Mouse (Mus musculus): ENCODE data around the gene Duox2. TPM values are rescaled to one million over a fixed set of nuclear protein-coding genes. Genes with fewer than 3 reads are reported as not detected.

Duox2 gene
- polyA plus RNA-seq, 1 experiment from 2014 or later = not detected

DNA sequence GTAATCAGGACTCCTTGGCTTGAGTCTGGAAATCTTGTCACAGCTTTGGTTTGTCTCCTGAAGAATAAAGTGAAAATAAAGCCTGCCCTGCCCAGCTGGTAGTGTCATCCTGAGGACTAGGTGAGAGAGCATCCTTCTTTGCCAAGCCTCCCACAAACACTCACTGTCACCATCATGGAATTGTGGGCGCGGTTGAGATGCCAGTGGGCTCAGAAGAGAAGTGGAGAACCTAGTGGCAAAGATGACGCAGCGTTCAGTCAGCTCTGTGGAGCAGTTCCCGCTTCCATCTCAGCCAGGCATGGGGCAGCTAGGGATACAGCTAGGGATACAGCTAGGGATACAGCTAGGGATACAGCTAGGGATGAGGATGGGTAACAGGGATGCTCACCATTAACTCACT lies 42.3 kb downstream of the Duox2 start:
- H3K36me3 ChIP-seq = no peaks in the 10 kb centered on the region
- H3K4me3 ChIP-seq = no peak overlapping the region
- WGBS = 95% methylated on average over 5 of the region's 5 CpGs
- no peak overlapping the region for H3K27ac ChIP-seq (replicated peaks)
- H3K9me3 ChIP-seq = no peaks in the 10 kb centered on the region
- no peaks in the 10 kb centered on the region for H3K27me3 ChIP-seq
- no peak overlapping the region for H3K9ac ChIP-seq
- H3K4me2 ChIP-seq = no peak overlapping the region
- H3K4me1 ChIP-seq (replicated peaks) = no peaks in the 10 kb centered on the region
- ATAC-seq (ENCODE audit: low read depth) = no peak

DNA sequence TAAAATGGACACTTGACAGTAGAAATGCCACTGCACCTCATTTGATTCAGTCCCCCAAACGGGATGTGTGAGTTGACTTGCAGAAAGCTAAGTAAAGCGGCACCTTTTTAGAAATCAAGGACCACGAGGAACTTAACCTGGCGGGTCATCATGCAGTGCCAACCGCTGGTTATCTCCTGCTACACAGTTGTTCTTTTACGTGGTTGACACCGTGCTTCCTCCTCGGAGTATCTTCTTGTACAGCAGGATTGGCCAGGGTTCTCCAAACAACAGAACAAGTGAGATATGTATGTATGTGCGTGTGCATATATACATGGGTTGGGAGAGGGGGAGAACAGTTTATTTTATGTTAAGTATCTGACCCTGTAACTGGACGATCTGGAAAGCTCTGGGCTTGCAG lies 50.5 kb downstream of the Duox2 start:
- H3K4me3 ChIP-seq = no peak overlapping the region
- no peak for ATAC-seq (ENCODE audit: low read depth)
- H3K9me3 ChIP-seq = no peaks in the 10 kb centered on the region
- H3K9ac ChIP-seq = no peak overlapping the region
- no peaks in the 10 kb centered on the region for H3K4me1 ChIP-seq (replicated peaks)
- no peaks in the 10 kb centered on the region for H3K27me3 ChIP-seq
- H3K27ac ChIP-seq (replicated peaks) = no peak overlapping the region
- H3K36me3 ChIP-seq = 0 out of 2 replicates have a peak, but pooled peaks cover 3% of the 10 kb centered on the region
- H3K4me2 ChIP-seq = no peak overlapping the region
- WGBS = 90% methylated on average over 10 of the region's 10 CpGs

DNA sequence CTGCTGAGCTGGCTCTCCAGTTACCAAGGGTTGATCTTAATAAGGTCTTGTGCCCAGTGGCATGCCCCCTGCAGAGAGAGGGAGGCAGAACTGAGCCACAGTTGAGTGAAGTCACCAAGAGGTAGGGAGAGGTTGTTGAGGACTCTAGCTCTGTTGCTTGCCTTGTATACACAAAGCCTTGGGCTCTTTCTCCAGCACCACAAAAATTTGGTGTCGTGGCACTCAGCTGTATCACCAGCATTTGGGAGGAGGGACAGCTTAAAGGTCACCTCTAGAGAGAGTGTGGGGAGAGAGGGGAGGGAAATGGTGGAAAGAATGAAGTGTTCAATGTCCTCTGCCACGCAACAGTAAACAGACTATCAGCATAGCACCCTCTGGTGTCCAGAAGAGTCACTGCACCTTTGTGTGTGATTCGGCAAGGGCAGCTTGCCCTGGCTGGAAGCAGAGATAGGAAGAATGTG lies 54.5 kb downstream of the Duox2 start:
- Histone ChIP-seq H3K4me3 (no peak overlapping the region), H3K9me3 (no peaks in the 10 kb centered on the region), H3K9ac (no peak overlapping the region), H3K27ac (replicated peaks) (no peak overlapping the region), H3K4me2 (no peak overlapping the region), H3K36me3 (no peaks in the 10 kb centered on the region), H3K27me3 (no peaks in the 10 kb centered on the region), H3K4me1 (replicated peaks) (no peaks in the 10 kb centered on the region)
- WGBS = 3% methylated on average over 3 of the region's 3 CpGs
- ATAC-seq (ENCODE audit: low read depth) = 0 out of 2 replicates have a peak, but pooled peaks have one; percentile 27

DNA sequence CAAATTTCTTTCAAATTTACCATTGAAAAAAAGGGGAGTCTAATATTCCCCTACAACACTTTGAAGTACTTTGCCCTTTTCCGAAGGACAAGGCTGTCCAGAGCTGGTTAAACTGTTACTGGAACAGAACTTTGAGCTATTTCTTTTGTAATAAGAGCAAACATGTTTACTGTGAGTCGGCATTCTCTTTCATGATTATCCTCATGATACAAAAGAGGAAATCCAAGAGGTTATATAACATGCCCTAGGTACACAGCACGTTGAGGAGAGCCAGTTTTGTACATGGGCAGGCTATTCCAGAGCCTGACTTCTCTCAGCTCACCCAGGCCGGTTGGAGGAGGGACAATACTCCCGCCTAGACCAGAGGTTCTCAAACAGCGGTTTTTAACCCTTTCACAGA lies 56.3 kb downstream of the Duox2 start:
- Histone ChIP-seq H3K4me1 (replicated peaks) (no peaks in the 10 kb centered on the region), H3K4me3 (no peak overlapping the region), H3K27ac (replicated peaks) (no peak overlapping the region), H3K27me3 (no peaks in the 10 kb centered on the region), H3K36me3 (no peaks in the 10 kb centered on the region), H3K9me3 (no peaks in the 10 kb centered on the region), H3K4me2 (no peak overlapping the region), H3K9ac (no peak overlapping the region)
- 77% methylated on average over 6 of the region's 6 CpGs for WGBS
- ATAC-seq (ENCODE audit: low read depth) = no peak

DNA sequence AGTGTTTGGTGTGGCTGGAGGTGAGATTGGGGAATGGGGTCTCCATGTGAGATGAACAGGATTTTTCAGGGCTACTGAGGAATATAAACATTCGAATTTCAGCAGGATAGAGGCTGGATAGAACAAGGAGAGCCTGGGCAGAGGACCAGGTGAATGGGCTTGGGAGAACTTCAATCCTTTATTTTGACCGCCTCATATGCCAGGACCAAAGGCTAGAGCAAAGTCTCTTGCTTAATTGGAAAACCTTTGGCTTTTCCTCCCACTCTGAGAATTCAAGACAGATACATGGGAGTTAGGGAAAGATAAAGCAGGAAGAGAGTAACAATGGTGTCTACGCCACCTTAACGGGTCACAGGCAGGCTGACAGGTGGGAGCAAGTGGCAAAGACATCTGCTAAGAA lies 57.0 kb downstream of the Duox2 start:
- H3K36me3 ChIP-seq = no peaks in the 10 kb centered on the region
- no peak for ATAC-seq (ENCODE audit: low read depth)
- no peaks in the 10 kb centered on the region for H3K4me1 ChIP-seq (replicated peaks)
- no peak overlapping the region for H3K4me2 ChIP-seq
- no peak overlapping the region for H3K27ac ChIP-seq (replicated peaks)
- no peak overlapping the region for H3K9ac ChIP-seq
- no peak overlapping the region for H3K4me3 ChIP-seq
- H3K27me3 ChIP-seq = no peaks in the 10 kb centered on the region
- WGBS = 88% methylated on average over 4 of the region's 4 CpGs
- no peaks in the 10 kb centered on the region for H3K9me3 ChIP-seq

DNA sequence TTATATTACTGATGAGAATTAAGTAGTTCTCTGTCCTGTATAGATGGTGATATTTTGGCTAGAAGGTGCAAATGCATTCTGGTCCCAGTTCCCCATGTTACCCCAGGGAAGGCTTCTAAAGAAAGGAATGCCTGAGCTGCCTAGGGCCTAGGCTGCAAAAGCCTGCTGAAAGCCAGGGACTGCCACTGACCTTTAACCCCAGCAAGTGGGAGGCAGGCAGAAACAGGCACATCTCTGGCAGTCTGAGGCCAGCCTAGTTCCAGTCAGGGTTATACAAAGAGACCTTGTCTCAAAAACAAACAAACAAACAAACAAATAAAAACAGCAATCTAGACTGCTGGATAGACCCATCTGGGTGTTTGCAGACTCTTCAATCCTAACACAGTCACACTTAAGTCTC lies 57.5 kb downstream of the Duox2 start:
- Histone ChIP-seq H3K27ac (replicated peaks) (no peak overlapping the region), H3K4me2 (no peak overlapping the region), H3K9me3 (no peaks in the 10 kb centered on the region), H3K4me3 (no peak overlapping the region), H3K36me3 (no peaks in the 10 kb centered on the region), H3K4me1 (replicated peaks) (0 out of 2 replicates have a peak, but pooled peaks cover under 1% of the 10 kb centered on the region), H3K27me3 (no peaks in the 10 kb centered on the region), H3K9ac (no peak overlapping the region)
- no peak for ATAC-seq (ENCODE audit: low read depth)

DNA sequence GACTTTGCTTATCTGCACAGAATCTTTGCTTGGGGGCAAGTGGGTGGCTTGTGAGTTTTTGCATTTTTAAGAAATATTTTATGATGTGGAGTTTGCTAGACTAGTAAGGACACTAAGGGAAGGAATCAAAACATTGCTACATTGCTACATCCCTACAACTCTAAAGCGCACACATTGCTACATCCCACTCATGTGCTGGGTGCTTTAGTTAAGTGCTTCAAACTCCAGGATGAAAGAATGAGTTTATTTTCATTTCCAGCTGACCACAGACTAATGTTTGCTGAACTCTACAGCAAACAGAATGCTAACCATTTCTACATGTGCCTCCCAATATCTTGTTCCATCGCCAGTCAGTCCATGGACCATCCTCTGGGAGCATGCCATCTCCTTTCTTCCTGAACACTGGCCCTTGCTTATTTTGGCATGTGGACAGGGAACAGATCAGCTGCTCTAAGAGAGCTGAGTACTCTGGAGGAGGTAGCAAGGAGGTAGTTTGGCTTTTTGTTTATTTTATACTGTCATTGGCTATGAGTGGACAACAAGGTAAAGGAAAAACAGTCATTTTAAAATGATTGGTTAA lies 60.3 kb downstream of the Duox2 start:
- no peak overlapping the region for H3K4me2 ChIP-seq
- H3K27me3 ChIP-seq = no peaks in the 10 kb centered on the region
- H3K27ac ChIP-seq (replicated peaks) = no peak overlapping the region
- no peak overlapping the region for H3K9ac ChIP-seq
- no peak overlapping the region for H3K4me3 ChIP-seq
- peaks cover 11% of the 10 kb centered on the region; the same call in 1 of the 2 replicates for H3K4me1 ChIP-seq (replicated peaks)
- ATAC-seq (ENCODE audit: low read depth) = no peak
- H3K36me3 ChIP-seq = no peaks in the 10 kb centered on the region
- 87% methylated on average over 2 of the region's 2 CpGs for WGBS
- H3K9me3 ChIP-seq = no peaks in the 10 kb centered on the region

DNA sequence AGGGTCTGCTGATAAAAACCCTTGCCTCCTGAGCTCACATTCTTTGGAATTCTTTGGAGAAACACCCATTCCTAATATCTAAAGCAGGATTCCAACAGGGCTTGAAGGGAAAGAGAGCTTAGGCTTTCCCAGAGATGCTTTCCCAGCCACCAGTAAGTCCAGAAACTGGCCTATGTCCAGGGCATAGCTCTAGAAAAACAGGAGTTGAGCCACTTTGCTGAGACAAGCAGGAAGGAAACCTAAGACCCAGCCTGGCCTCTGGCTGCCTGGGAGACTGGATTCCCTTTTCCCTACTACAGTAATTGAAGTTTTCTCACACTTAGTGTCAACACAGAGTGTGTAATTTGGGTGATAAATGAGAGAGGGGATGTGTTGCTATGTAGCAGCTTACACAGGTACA lies 61.9 kb downstream of the Duox2 start:
- Histone ChIP-seq H3K4me2 (no peak overlapping the region), H3K27ac (replicated peaks) (no peak overlapping the region), H3K4me1 (replicated peaks) (peaks cover 11% of the 10 kb centered on the region; the same call in 1 of the 2 replicates), H3K36me3 (no peaks in the 10 kb centered on the region), H3K27me3 (no peaks in the 10 kb centered on the region), H3K4me3 (no peak overlapping the region), H3K9me3 (no peaks in the 10 kb centered on the region), H3K9ac (no peak overlapping the region)
- no peak for ATAC-seq (ENCODE audit: low read depth)

DNA sequence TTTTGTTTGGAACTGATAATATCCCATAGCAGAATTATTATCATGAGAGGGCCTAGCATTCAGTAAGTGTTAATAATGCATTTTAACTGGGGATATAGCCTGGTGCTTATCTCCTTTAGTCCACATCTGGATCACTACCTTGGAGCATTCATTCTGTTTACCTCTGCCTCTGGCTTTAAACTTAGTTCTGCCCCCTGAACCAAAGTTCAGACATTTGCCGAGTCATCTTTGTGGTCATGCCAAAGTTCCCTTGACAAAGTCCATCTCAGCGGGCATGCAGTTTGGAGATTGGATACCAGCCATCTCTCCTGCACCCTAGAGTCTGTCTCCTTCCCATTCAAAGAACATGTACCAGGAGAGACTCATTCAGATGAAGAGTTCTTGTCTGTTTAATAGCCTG lies 62.8 kb downstream of the Duox2 start:
- no peaks in the 10 kb centered on the region for H3K9me3 ChIP-seq
- no peaks in the 10 kb centered on the region for H3K27me3 ChIP-seq
- 88% methylated on average over 2 of the region's 2 CpGs for WGBS

DNA sequence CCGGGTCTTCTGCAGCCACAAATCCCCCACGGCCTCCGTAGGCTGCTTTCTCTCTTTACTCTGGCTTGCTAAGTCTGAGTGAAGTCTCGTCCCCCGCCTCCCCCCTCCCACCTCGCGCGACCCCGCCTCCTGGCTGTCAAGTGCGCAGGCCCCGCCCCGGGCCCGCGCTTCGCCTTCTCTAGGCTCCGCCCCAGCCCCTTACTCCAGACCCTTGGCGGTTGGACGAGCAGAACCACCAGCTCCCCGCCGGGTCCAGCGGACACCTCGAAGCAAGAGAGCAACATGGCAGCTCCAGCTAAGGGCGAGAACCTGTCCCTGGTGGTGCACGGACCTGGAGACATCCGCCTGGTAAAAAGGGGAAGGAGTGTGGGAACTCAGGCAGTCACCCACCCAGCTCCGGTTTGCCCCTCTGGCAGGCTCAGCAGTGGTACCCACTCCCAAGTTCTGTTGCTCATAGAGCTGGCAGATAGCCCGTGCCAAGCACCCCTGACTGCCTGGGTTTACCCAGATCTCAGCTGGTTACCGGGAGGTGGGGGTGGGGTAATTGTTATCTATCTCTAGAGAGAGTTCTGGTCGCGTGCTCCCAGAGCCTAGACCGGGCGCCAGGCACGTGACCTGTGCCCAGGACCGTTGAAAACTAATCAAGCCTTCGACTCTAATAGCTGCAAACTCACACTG lies 63.5 kb downstream of the Duox2 start, which contains the start of gene Sord:
TSS of gene Sord (plus strand) at position 139 of the 678 bp plus-strand sequence.
- no peaks in the 10 kb centered on the region for H3K36me3 ChIP-seq
- peak within 1 kb of the TSS; percentile 73 for H3K4me2 ChIP-seq
- peak within 1 kb of the TSS; percentile 70 for H3K9ac ChIP-seq
- H3K27ac ChIP-seq (replicated peaks) = peak within 1 kb of the TSS; percentile 76
- peak within 1 kb of the TSS; percentile 58 for H3K4me3 ChIP-seq
- H3K27me3 ChIP-seq = no peaks in the 10 kb centered on the region
- H3K9me3 ChIP-seq = no peaks in the 10 kb centered on the region
- 1% methylated on average over 35 of the region's 35 CpGs for WGBS
- peak; percentile 96 for ATAC-seq (ENCODE audit: low read depth)
- H3K4me1 ChIP-seq (replicated peaks) = peaks cover 11% of the 10 kb centered on the region; the same call in 1 of the 2 replicates

More for the DNA sequence above, 62.8 kb downstream of the Duox2 start:
- Histone ChIP-seq H3K4me3 (peak overlapping the region; percentile 58), H3K4me1 (replicated peaks) (peaks cover 11% of the 10 kb centered on the region; the same call in 1 of the 2 replicates), H3K36me3 (no peaks in the 10 kb centered on the region), H3K4me2 (peak overlapping the region; percentile 73), H3K27ac (replicated peaks) (no peak overlapping the region), H3K9ac (no peak overlapping the region)
- no peak for ATAC-seq (ENCODE audit: low read depth)

DNA sequence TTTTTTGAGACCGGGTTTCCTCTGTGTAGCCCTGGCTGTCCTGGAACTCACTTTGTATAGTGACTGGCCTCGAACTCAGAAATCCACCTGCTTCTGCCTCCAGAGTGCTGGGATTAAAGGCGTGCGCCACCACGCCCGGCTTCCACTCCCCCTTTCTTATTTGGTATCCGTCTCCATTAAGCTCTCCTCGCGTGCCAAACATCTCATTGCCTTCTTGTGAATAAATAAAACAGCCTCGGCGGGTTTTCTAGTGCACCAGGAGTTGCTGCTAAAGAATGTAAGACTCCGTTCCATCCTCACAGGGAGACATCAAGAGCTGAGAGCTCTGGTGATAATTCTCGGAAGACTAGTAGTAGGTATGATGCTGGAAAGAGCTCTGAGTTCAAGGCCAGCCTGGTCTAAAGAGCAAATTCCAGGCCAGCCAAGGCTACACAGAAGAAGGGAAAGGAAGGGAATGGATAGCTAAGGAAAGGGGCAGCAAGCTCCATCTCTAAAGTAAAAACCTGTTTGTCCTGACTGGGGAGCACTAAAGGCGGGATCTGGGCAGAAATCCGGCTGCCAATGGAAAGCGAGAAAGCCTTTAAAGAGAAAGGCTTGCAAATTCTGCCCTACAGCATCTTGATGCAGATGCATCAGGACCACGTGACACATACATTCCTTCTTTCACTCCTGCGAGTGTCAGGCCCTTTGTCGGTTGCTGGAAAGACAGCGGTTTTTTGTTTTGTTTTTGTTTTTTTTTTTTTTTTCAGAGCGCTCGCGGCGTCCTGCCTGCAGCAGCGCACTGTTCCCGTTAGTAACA lies 64.3 kb downstream of the Duox2 start:
- peak overlapping the region; percentile 70 for H3K9ac ChIP-seq
- peak overlapping the region; percentile 73 for H3K4me2 ChIP-seq
- H3K27me3 ChIP-seq = no peaks in the 10 kb centered on the region
- 5% methylated on average over 26 of the region's 26 CpGs for WGBS
- H3K27ac ChIP-seq (replicated peaks) = peak overlapping the region; percentile 76
- H3K36me3 ChIP-seq = no peaks in the 10 kb centered on the region
- H3K4me1 ChIP-seq (replicated peaks) = peaks cover 11% of the 10 kb centered on the region; the same call in 1 of the 2 replicates
- peak; percentile 64 for ATAC-seq (ENCODE audit: low read depth)
- peak overlapping the region; percentile 58 for H3K4me3 ChIP-seq
- no peaks in the 10 kb centered on the region for H3K9me3 ChIP-seq

DNA sequence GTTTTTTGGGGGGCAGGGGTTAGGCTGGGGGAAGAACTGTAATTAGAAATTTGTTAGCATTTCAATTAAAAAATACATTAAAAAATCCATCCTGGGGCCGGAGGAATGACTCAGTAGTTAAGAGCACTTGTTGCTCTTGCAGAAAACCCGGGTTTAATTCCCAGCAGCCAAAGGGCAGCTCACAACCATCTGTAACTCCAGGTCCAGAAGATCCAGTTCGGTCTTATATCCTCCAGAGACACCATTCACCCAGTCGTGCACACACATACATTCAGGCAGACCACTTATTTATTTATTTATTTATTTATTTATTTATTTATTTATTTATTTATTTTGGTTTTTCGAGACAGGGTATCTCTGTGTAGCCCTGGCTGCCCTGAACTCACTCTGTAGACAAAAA lies 64.9 kb downstream of the Duox2 start:
- ATAC-seq (ENCODE audit: low read depth) = no peak
- peaks cover 11% of the 10 kb centered on the region; the same call in 1 of the 2 replicates for H3K4me1 ChIP-seq (replicated peaks)
- no peaks in the 10 kb centered on the region for H3K27me3 ChIP-seq
- H3K36me3 ChIP-seq = no peaks in the 10 kb centered on the region
- no peak overlapping the region for H3K9ac ChIP-seq
- peak overlapping the region; percentile 73 for H3K4me2 ChIP-seq
- 58% methylated on average over 5 of the region's 5 CpGs for WGBS
- H3K9me3 ChIP-seq = no peaks in the 10 kb centered on the region
- no peak overlapping the region for H3K4me3 ChIP-seq
- H3K27ac ChIP-seq (replicated peaks) = no peak overlapping the region
